Mouse (Mus musculus): ENCODE data around the gene Aqp11.

Aqp11 gene

DNA sequence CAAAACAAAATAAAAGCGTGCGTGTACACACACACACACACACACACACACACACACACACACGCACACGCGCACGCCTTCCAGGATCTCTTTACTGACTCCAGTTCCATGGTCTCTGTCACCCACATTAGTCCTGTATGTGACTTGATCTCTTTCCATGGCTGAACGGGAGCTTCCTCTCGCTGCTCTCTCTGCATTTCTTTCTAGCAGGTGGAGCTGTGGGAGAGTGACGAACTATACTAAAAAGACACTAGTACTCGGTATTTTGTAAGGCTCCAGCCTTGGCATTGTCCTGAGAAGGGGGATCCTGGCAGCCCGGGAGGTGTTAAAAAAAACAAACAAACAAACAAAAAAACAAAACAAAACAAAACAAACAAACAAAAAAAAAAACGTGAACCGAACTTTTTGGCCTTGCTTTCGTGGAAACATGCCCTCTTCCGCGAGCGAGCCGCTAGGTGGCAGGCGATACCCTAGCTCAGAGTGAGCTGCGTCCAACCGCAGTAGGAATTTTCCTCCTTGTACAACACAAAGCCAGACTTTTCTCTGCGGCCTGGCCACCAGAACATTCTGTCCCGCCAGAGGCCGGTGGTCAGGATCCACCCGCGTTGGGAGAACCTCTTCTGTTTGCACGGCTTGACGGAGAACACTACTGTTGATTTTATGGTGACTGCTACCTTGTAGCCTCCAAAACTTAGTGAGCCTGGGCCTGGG is 9.9 kb upstream of the Aqp11 start:
- DNase-seq (ENCODE audit: low read depth, low spot score) = peak; percentile 78

DNA sequence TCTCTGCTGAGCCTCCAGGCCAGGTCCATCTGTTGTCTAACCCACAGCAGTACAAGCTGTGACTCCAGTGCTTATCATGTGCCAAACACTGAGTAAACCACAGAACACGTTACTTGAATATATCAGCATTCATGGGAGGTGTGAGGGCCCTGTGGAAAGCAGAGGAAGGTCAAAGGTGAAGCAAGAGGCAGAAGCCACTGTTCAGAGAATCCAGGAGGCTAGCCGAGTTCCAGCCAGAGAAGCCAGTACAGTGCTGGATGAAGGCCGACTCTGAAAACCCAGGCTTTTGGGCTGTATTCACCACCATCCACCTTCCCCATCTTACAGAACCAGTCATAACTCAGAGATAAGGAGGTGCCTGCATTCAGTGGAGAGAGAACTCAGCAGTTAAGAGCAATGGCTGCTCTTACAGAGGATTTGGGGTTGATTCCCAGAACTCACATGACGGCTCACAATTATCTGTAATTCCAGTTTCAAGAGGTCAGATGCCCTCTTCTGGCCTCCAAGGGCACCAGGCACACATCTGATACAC is 9.2 kb upstream of the Aqp11 start:
- DNase-seq (ENCODE audit: low read depth, low spot score) = no peak

DNA sequence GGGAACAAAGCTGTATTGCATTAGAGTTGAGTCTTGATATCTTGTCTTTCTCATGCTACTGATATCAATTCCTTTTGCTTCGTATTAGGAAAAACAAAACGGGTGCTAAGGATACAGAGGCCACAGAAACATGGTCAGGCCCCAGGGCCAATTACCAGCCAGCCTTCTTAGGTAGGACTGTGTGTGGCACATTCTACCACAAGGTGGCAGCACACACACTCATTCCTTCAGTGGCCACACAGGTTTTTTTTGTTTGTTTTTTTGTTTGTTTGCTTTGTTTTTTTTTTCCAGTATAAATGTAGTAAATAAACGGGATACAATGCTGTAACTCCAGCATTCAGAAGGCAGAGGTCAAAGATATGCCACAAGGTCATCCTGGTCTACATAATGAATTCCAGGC is 7.2 kb upstream of the Aqp11 start:
- DNase-seq (ENCODE audit: low read depth, low spot score) = peak; percentile 84

DNA sequence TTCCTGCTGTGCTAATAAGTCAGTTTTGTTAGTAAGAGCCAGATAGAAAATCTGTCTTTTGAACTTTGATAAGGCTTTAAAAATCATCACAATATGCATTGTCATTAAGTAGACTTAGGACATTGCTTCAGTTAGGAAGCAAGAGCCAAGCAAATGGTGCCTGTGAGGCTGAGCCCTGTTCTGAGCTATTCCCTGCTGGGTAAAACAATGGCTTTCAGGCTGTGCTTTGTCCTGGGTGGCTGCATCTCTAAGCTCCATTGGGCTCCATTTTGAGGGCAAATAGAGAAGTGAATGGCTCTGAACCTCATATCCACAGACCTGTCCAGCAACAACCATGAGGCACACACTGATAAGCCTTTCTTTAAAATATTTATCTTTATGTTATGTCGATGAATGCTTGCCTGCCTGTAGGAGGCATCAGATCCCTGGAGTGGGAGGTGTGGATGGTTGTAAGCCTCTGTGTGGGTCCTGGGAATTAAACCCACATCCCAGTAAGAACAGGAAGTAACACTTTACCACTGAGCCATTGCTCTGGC is 3.7 kb upstream of the Aqp11 start:
- DNase-seq (ENCODE audit: low read depth, low spot score) = no peak

DNA sequence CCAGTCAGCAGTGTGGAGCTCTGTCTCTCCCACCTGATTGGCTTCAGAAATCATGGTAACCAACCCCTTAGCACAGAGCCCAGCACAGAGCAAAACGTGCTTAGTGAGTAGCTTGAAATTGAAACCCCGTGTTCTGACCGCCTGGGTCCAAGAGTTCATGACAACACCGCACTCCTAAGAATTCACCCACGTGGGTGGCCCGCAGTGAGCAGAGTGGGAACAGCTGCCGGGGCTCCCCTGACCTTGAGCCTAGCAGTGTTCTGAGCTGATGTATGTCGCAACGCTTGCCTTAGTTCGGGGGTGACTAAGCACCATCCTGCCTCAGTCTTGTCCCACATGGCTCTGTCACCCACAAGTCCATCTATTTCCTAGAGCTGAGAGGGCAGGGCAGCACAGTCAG is 2.9 kb upstream of the Aqp11 start:
- no peak for DNase-seq (ENCODE audit: low read depth, low spot score)

DNA sequence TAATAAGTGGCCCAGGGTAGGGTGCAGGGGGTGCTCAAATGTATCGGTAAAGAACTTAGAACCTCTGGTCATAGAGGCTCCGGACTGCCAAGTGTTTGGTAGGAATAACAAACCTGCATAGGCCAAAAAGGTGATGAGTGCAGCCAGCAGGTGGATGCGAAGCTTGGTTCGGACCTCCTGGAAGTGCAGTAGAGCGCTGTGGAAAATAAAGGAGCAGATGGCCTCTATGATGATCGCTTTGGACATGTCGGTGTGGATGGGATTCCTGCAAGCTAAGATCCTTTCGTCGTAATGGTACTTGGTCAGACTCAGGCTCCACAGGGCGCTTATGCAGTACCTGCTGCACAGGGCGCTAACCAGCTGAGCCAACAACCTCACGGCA is 842 bp downstream of the Aqp11 start:
- DNase-seq (ENCODE audit: low read depth, low spot score) = no peak

DNA sequence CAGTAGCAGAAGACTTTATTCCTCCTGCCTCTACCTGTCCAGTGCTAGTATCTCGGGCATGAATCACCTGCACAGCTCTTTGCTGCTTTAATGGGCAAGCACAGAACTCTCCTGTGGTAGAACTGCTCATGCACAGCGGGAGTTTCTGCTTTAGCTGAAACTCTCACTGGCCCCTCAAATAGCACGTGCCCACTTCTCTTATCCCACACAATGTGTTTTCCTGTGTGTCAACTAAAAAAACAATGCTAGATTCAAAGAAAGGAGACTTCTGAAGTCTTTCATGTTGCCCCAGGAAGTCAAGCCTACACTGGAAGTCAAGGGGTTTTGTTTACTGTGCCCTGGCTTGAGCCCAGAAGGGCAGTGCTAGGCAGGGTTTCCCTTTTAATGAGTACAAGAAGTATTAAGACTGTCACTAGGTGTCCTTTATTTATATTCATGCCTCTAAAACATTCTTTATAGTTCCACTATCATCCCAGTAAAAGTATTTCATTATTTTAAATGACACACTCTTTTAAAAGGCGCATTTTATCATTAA is 2.1 kb downstream of the Aqp11 start:
- no peak for DNase-seq (ENCODE audit: low read depth, low spot score)

DNA sequence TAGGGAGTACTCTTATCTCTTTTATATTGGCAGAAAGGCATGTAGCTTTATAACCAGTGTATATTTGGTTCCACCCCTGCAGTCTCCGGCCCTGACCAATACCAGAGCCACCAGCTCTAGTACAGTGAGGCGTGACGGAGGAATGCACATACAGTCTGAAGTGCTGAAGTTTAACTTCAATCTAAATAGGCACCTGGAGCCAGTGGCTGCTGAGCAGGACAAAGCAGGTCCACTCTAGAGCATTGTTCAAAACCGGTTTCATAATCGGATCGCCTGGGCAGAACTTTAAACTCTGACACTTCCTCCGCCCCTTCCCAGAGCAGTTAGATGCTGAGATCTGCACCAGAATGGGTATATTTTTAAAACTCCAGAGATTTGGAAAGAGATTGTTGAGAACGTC is 3.1 kb downstream of the Aqp11 start:
- DNase-seq (ENCODE audit: low read depth, low spot score) = no peak

DNA sequence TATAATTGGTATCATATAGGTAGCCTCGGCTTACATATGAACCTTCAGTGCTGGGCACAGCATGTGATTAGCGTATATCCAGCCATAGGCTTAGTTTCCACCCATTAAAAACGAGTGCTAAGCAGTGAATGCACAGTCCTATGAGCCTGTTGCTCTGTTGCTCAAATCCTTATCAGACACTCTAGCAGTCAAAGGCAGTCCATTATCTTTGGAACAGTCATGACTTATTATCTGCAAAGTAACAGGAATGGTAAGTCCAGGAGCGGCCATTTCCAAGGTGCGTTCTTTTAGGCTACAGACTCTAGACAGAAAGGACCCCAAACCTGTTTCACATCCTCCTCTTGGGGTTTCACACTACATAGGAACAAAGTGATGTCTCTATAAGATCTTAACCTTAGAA is 4.5 kb downstream of the Aqp11 start:
- no peak for DNase-seq (ENCODE audit: low read depth, low spot score)

DNA sequence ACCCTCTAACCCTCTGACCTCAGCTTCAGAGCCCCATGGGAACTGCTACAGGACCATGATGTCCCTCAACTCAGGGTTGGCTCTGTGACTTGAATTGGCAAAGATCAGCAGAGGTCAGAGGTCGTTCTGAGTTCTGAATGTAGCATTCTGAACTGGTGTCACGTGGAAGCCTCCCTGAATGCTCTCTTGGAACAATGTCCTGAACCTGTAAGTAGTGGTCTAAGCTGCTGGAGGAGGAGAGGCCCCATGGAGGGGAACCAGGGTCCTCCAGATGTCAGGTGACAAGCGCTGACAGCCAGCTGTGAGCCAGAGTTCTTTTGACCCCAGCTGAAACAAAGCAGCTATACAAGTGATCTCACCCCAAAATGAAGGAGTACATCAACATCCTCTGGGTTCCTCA is 7.7 kb downstream of the Aqp11 start:
- no peak for DNase-seq (ENCODE audit: low read depth, low spot score)

DNA sequence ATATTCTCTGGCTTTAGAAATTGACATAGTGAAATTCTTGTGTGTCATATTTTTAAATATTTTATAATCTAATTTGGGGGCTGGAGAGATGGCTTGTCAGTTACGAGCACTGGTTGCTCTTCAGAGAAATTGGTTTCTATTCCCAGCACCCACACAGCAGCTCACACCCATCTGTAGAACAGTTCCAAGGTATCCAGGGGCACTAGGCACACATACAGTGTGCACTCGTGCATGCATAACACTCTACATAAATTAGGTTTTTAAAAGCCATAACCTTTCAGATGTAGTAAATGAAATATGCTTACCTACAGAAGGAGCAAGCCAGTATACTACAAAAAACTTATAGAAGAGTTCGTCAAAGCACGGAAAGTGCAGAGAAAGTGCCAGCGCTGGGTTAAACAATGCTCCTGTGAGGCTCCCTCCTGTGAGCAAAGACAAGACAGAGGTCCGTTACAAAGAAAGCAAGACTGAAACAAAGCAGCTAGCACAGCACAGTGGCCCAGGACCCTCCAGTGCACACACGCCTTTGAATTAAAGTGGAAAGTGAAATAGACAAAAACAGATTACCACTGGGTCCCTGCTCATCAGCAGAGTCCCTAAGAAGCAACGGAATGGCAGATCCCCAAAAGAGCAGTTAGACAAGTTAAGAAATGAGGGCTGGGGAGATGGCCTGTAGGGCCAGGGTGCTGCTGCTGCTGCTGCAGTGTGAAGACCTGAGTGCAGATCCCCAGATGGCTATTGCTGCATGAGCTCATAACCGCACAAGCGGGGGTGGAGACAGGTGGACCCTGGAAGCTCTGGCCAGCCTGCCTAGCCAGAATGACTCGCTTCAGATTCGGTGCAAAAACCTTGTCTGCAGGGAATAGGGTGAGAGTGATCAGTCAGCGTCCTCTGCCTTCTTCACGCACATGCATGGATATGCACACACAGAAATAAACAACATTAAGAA is 9.1 kb downstream of the Aqp11 start:
- no peak for DNase-seq (ENCODE audit: low read depth, low spot score)

DNA sequence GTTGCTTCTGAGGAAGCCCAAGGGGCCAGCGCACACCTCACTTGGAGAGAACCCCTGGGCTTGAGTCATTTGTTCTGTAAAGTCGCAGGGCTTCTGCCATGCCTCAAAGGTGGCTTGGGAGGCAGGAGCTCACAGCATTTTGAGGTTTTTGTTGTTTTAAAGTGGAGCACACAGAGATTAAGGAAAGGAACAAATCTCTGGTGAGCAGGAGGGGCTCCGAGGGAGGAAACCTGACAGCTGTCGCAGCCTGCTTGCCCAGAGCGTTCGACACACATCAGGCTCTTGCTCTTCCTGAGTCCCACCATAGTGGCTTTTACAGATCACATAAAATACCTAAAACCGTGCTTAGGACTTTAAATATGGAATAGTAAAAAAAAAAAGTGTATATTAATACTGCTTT is 11.3 kb downstream of the Aqp11 start:
- no peak for DNase-seq (ENCODE audit: low read depth, low spot score)

DNA sequence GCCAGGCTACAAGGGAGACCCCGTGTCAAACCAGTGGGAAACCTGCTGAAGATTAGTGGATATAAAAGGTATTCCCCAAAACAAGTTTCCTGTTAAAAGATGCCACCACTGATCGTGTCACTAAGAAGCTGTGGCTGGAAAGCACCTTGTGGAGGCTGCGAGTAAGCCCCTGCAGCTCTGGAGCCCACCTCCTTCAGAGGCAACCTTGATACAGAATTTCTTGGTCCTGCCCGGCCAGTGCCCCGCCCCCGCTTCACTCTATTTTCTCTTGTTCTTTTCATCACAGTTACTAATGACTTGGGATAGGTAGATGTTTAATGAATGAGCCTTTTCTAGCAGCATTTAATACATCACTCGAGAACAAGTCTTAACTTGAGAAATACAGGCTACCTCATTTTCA is 12.0 kb downstream of the Aqp11 start:
- no peak for DNase-seq (ENCODE audit: low read depth, low spot score)

DNA sequence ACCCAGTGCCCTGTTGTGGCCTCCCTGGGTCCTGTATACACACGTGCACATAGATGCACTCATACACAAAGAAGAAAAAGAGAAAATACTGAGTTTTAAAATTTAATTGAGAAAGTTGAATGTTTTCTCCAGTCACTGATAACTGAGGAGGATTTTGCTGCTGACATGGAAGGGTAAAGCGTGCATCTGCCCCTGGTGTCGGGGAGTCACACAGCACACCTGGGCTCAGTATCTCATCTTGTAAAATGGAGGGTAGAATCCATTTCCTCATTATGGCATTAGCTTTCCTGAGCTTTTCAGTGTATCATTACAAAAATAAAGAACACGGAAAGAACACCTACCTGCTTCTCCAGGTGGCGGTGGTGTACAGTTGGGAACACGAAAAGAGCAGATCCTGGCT is 12.7 kb downstream of the Aqp11 start:
- DNase-seq (ENCODE audit: low read depth, low spot score) = no peak

DNA sequence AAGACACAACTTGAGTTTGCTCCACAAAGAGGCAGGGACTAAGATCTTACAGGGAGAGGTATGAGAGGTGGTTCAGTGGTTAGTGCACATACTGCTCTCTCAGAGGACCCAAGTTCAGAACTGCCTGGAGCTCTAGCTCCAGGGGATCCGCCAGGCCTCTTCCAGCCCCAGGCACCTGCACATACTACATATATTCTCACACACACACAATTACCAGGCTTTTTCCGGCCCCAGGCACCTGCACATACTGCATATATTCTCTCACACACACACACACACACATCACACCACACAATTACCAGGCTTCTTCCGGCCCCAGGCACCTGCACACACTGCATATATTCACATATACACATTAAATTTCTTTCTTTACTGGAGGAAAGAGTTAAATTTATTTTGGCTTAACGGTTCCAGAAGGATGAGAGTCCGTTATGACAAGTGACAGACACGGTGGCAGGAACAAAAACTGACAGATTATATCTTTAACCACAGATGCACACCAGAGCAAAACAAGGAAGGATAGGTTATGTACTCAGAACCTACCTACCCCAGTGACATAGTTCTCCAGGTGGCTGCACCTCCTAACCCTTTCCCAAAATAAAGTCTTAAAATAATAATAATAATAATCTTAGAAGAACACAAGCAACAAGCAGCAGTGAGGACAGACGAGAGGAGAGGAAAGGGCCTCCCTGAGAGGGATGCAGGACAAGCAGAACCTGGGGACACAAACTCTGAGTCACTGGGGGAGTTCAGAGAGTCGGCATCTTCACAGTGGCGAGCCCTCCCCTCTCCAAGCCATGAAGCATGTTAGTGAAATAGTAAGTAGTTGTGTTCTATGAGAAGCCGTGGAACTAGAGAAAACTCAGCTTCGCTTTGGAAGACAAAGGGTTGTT is 14.2 kb downstream of the Aqp11 start:
- DNase-seq (ENCODE audit: low read depth, low spot score) = no peak

DNA sequence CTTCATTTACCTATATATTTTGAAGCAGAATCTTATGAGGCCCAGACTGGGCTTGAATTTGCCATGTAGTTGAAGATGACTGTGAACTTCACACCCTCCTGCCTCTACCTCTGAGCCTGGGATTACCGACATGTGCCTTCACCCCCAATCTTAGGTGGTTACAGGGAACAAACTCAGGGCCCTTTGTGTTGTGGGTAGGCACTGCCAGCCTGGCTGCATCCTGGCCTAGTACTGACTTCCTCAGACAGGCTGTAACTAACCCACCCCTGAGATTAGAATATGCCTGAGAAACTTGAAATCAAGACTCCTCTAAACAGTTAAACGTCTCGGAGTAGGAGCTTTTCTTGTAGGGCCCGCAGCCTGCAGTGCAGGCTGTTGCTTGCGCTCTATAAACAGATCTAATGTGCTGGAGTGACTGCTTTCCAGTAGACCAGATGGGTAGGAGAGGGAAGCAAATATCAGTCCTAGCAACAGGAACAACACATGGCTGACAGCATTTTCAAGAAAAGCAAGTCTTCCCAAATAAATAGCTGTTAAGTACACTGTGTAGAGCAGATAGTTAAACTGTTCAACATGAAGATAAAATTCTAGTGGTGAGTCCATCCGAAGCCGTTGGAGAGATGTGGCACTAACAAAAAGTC is 15.7 kb downstream of the Aqp11 start:
- DNase-seq (ENCODE audit: low read depth, low spot score) = no peak

DNA sequence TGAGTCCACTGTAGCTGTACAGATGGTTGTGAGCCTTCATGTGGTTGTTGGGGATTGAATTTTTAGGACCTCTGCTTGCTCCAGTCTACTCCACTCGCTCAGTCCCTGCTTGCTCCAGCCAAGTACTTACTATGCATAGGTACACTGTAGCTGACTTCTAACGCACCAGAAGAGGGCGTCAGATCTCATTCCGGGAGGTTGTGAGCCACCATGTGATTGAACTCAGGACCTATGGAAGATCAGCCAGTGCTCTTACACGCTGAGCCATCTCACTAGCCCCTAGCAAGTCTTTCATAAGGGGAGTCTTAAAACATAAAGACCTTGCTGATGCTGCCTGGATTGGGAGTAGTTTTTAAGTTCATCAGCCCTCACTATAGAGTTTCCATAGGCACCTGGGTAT is 18.0 kb downstream of the Aqp11 start:
- no peak for DNase-seq (ENCODE audit: low read depth, low spot score)

DNA sequence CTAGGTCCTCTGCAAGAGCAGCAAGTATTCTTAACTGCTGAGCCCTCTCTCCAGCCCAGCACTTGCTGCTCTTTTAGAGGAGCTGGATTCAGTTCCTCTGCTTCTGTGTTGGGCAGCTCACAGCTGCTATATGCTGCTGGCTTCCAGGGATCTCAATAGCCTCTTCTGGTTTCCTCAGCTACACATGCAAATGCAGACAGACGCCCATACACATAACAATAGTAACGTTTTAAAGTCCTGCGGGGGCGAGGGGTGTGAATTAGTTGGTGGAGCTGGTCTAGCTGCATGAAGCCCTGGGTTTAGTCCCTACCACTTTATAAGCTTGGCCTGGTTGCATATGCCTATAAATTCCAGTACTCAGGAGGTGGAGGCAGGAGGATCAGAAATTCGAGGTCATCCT is 19.0 kb downstream of the Aqp11 start:
- no peak for DNase-seq (ENCODE audit: low read depth, low spot score)

DNA sequence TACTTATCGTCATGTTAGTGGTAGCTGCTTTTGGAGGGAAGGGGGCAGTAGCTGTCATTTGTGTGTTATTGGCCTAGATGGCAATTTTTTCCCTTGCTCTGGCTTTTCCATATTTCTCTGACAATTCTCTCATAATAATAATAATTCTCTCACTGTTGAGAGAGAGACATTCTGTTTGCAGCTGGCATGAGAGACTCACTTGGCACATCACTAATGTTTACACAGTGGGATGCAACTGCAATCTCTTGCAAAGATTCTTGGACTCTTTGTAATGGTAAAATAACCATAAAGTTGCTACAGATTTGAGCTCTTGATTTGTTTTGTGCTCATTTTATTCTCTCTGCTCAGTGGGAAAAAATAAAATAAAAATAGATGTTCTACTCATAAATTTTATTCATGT is 20.8 kb downstream of the Aqp11 start:
- DNase-seq (ENCODE audit: low read depth, low spot score) = no peak

DNA sequence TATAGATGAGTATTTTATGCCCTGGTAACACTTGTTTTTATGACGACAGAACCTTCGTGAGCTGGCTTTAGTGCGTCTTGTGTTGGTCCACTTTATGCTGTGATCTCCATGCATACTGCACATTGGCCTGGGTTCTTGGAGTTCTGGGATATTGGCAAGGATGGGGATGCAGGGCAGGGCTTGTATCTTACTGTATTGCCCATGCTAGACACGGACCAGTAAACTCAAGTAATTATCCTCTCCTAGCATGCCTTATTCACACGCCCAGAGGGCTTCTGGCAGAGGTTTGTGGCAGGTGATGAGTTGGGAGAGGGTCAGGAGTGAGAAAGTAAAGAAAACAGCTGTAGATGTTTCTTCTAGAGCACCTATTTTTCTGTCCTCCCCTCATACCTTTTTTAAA is 23.4 kb downstream of the Aqp11 start:
- no peak for DNase-seq (ENCODE audit: low read depth, low spot score)

DNA sequence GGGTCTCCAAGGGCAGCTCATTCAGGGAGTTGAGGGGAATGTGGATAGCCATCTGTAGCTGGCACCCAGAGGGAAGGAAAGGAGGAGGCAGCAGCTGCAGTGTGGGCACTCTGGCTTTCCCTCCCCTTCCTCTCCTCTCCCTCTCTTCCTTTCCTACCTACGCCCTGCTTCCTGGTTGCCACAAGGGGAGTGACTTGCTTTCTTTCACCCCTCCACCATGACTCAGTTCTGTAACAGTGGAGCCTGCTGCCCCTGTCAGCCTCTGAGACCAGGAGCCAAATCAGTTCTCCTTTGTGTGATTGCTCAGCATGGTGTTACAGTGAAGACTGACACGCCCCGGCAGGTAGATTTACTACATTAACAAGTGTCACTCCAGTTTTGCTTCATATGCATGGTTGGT is 28.9 kb downstream of the Aqp11 start:
- DNase-seq (ENCODE audit: low read depth, low spot score) = no peak
